ENCODE assay signal across 29 mouse cellular contexts in the genomic region with DNA sequence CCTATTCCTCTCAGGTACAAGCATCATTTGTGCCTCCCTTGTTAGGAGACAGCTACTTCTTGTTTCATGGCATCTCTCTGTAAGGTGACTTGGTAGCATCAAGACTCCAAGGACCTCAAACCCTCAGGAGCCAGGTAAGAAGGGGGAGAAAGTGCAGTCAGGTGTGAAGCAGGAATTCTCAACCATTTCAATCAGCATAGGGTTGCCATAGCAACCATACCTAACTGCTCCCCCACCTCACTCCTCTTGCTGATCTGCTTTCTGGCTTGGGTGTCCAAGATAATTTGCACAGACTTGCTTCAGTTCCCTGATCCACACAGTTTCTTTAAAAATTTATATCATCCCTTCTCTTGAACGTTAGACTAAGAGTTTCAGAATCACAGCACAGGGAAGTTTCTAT.
DNase-seq lines count a peak whose midpoint lies in the region; ATAC-seq and TF ChIP-seq lines count a peak whose summit lies in the region.
"Had no signal": no experiment of that assay in that cellular context is flagged by ENCODE, and none has a peak within 500 bp of the region (broad histone marks: within the 10 kb centered on the region; RNA-seq: fewer than 3 reads in every experiment).

No protein-coding gene starts in this region.

- no peaks in the 10 kb centered on the region for H3K27me3 ChIP-seq in forebrain, embryonic 14.5 days (replicated peaks; ENCODE audit: control insufficient read depth, insufficient read depth, low read length)
- no peaks in the 10 kb centered on the region for H3K27me3 ChIP-seq in forebrain, postnatal 0 days (ENCODE audit: insufficient read depth, low read length)
- no peaks in the 10 kb centered on the region for H3K27me3 ChIP-seq in hindbrain, embryonic 16.5 days (replicated peaks; ENCODE audit: control insufficient read depth, insufficient read depth, low read length)
- H3K27me3 ChIP-seq in hindbrain, embryonic 12.5 days: peaks cover 6% of the 10 kb centered on the region; the same call in 1 of the 2 replicates
- no peaks in the 10 kb centered on the region for H3K27me3 ChIP-seq in midbrain, embryonic 14.5 days (ENCODE audit: control insufficient read depth, insufficient read depth, low read length)
- no peaks in the 10 kb centered on the region for H3K27me3 ChIP-seq in midbrain, embryonic 15.5 days (replicated peaks)
- H3K27me3 ChIP-seq: embryonic facial prominence, embryonic 13.5 days; heart, embryonic 13.5 days; hindbrain, embryonic 15.5 days had no signal

- H3K9me3 ChIP-seq in forebrain, embryonic 14.5 days (replicated peaks; ENCODE audit: control insufficient read depth, low read length): no peaks in the 10 kb centered on the region
- H3K9me3 ChIP-seq in forebrain, postnatal 0 days (ENCODE audit: low read length): no peaks in the 10 kb centered on the region
- H3K9me3 ChIP-seq in hindbrain, embryonic 16.5 days (ENCODE audit: control insufficient read depth, low read length): no peaks in the 10 kb centered on the region
- H3K9me3 ChIP-seq in hindbrain, embryonic 12.5 days (replicated peaks): no peaks in the 10 kb centered on the region
- H3K9me3 ChIP-seq in midbrain, embryonic 14.5 days (ENCODE audit: control insufficient read depth, low read length): no peaks in the 10 kb centered on the region
- no peaks in the 10 kb centered on the region for H3K9me3 ChIP-seq in midbrain, embryonic 15.5 days
- H3K9me3 ChIP-seq: embryonic facial prominence, embryonic 10.5 days; embryonic facial prominence, embryonic 13.5 days; forebrain, embryonic 12.5 days; heart, embryonic 10.5 days; heart, embryonic 13.5 days; hindbrain, embryonic 15.5 days had no signal

- TF ChIP-seq CTCF in forebrain, postnatal 0 days (IDR thresholded peaks at IDR 0.05; ENCODE audit: low read depth): no peak

- peak; percentile 23 for DNase-seq in forebrain, embryonic 14.5 days (ENCODE audit: low spot score)
- DNase-seq in forebrain, postnatal 0 days: no peak
- peak; percentile 65 for DNase-seq in midbrain, embryonic 14.5 days
- DNase-seq in cerebellum, postnatal 36 days: no peak
- DNase-seq: adrenal gland, adult 8-10 months; adrenal gland, postnatal 25 days; cerebellum, adult 2 months; cerebellum, adult 9-11 months; cerebellum, postnatal 25 days; embryo, embryonic 11 days; gastrocnemius, adult 2 months; gastrocnemius, postnatal 14 days; heart, adult 2 months; heart, postnatal 14 days; heart, postnatal 4 days had no signal

- H3K4me1 ChIP-seq in forebrain, embryonic 14.5 days (ENCODE audit: control insufficient read depth, insufficient read depth, low read length): peaks cover 15% of the 10 kb centered on the region
- H3K4me1 ChIP-seq in forebrain, postnatal 0 days (ENCODE audit: insufficient read depth): peaks cover 4% of the 10 kb centered on the region
- peaks cover 11% of the 10 kb centered on the region for H3K4me1 ChIP-seq in hindbrain, embryonic 16.5 days (ENCODE audit: control insufficient read depth, insufficient read depth, low read depth, low read length)
- peaks cover 13% of the 10 kb centered on the region for H3K4me1 ChIP-seq in hindbrain, embryonic 12.5 days
- H3K4me1 ChIP-seq in midbrain, embryonic 14.5 days (ENCODE audit: control insufficient read depth, insufficient read depth, low read length): peaks cover 16% of the 10 kb centered on the region
- peaks cover 18% of the 10 kb centered on the region for H3K4me1 ChIP-seq in midbrain, embryonic 15.5 days

- no peaks in the 10 kb centered on the region for H3K36me3 ChIP-seq in forebrain, embryonic 14.5 days (ENCODE audit: control insufficient read depth, insufficient read depth, low read length)
- no peaks in the 10 kb centered on the region for H3K36me3 ChIP-seq in forebrain, postnatal 0 days (ENCODE audit: insufficient read depth)
- H3K36me3 ChIP-seq in hindbrain, embryonic 16.5 days (ENCODE audit: control insufficient read depth, insufficient read depth, low read length): no peaks in the 10 kb centered on the region
- H3K36me3 ChIP-seq in hindbrain, embryonic 12.5 days: no peaks in the 10 kb centered on the region
- H3K36me3 ChIP-seq in midbrain, embryonic 14.5 days (ENCODE audit: control insufficient read depth, insufficient read depth, low read length): no peaks in the 10 kb centered on the region
- H3K36me3 ChIP-seq in midbrain, embryonic 15.5 days (replicated peaks): no peaks in the 10 kb centered on the region
- H3K36me3 ChIP-seq: embryonic facial prominence, embryonic 10.5 days; embryonic facial prominence, embryonic 13.5 days; forebrain, embryonic 12.5 days; heart, embryonic 10.5 days; heart, embryonic 13.5 days; hindbrain, embryonic 15.5 days had no signal

- H3K4me3 ChIP-seq in forebrain, embryonic 14.5 days (ENCODE audit: low read depth, low read length): no peak overlapping the region
- H3K4me3 ChIP-seq in forebrain, postnatal 0 days (ENCODE audit: low read depth, low read length): no peak overlapping the region
- no peak overlapping the region for H3K4me3 ChIP-seq in hindbrain, embryonic 16.5 days (ENCODE audit: low read length)
- no peak overlapping the region for H3K4me3 ChIP-seq in hindbrain, embryonic 12.5 days
- no peak overlapping the region for H3K4me3 ChIP-seq in midbrain, embryonic 14.5 days (replicated peaks; ENCODE audit: low read depth, low read length)
- no peak overlapping the region for H3K4me3 ChIP-seq in midbrain, embryonic 15.5 days
- H3K4me3 ChIP-seq: embryonic facial prominence, embryonic 10.5 days; embryonic facial prominence, embryonic 13.5 days; erythroblast, embryonic 14.5 days; forebrain, embryonic 12.5 days; gastrocnemius, adult 2 months; heart, adult 2 months; heart, embryonic 10.5 days; heart, embryonic 13.5 days; hindbrain, embryonic 15.5 days had no signal

- no peak overlapping the region for H3K9ac ChIP-seq in forebrain, embryonic 14.5 days (ENCODE audit: low read length)
- no peak overlapping the region for H3K9ac ChIP-seq in forebrain, postnatal 0 days
- H3K9ac ChIP-seq in hindbrain, embryonic 16.5 days (ENCODE audit: low read depth, low read length): no peak overlapping the region
- no peak overlapping the region for H3K9ac ChIP-seq in hindbrain, embryonic 12.5 days
- H3K9ac ChIP-seq in midbrain, embryonic 14.5 days (replicated peaks; ENCODE audit: low read length): no peak overlapping the region
- no peak overlapping the region for H3K9ac ChIP-seq in midbrain, embryonic 15.5 days
- H3K9ac ChIP-seq: embryonic facial prominence, embryonic 13.5 days; forebrain, embryonic 12.5 days; heart, embryonic 13.5 days; hindbrain, embryonic 15.5 days had no signal

- 61% methylated on average over 1 of the region's 1 CpGs for WGBS in forebrain, embryonic 14.5 days
- 37% methylated on average over 1 of the region's 1 CpGs for WGBS in forebrain, postnatal 0 days
- 43% methylated on average over 1 of the region's 1 CpGs for WGBS in hindbrain, embryonic 16.5 days
- 65% methylated on average over 1 of the region's 1 CpGs for WGBS in hindbrain, embryonic 12.5 days
- WGBS in midbrain, embryonic 14.5 days: 33% methylated on average over 1 of the region's 1 CpGs
- WGBS in midbrain, embryonic 15.5 days: 43% methylated on average over 1 of the region's 1 CpGs

- H3K4me2 ChIP-seq in forebrain, embryonic 14.5 days (ENCODE audit: low read length): no peak overlapping the region
- no peak overlapping the region for H3K4me2 ChIP-seq in forebrain, postnatal 0 days (ENCODE audit: low read depth)
- H3K4me2 ChIP-seq in hindbrain, embryonic 16.5 days (ENCODE audit: low read length): no peak overlapping the region
- H3K4me2 ChIP-seq in hindbrain, embryonic 12.5 days (replicated peaks): no peak overlapping the region
- H3K4me2 ChIP-seq in midbrain, embryonic 14.5 days (ENCODE audit: low read length): no peak overlapping the region
- no peak overlapping the region for H3K4me2 ChIP-seq in midbrain, embryonic 15.5 days
- H3K4me2 ChIP-seq: embryonic facial prominence, embryonic 13.5 days; forebrain, embryonic 12.5 days; heart, embryonic 13.5 days; hindbrain, embryonic 15.5 days had no signal

- ATAC-seq in forebrain, embryonic 14.5 days: no peak
- no peak for ATAC-seq in forebrain, postnatal 0 days
- ATAC-seq in hindbrain, embryonic 16.5 days: no peak
- ATAC-seq in hindbrain, embryonic 12.5 days (ENCODE audit: low FRiP score): no peak
- ATAC-seq in midbrain, embryonic 14.5 days (ENCODE audit: low FRiP score, low TSS enrichment): no peak
- ATAC-seq in midbrain, embryonic 15.5 days (replicated peaks): no peak; the same call in 1 of the 2 replicates
- ATAC-seq: activated CD4-positive, CD25-positive, alpha-beta regulatory T cell, adult 4 months; forebrain, embryonic 16.5 days; inflammation-experienced regulatory T-cells, adult 6 months; intestine, embryonic 16.5 days had no signal

- no peak overlapping the region for H3K27ac ChIP-seq in forebrain, embryonic 14.5 days (ENCODE audit: low read depth, low read length)
- no peak overlapping the region for H3K27ac ChIP-seq in forebrain, postnatal 0 days (ENCODE audit: low read depth, low read length)
- 0 out of 2 replicates have a peak overlapping the region, but pooled peaks have one; percentile 23 for H3K27ac ChIP-seq in hindbrain, embryonic 16.5 days (ENCODE audit: low read depth, low read length)
- no peak overlapping the region for H3K27ac ChIP-seq in hindbrain, embryonic 12.5 days
- H3K27ac ChIP-seq in midbrain, embryonic 14.5 days (replicated peaks; ENCODE audit: low read depth, low read length): no peak overlapping the region; the same call in 1 of the 2 replicates
- H3K27ac ChIP-seq in midbrain, embryonic 15.5 days: no peak overlapping the region
- H3K27ac ChIP-seq: embryonic facial prominence, embryonic 10.5 days; embryonic facial prominence, embryonic 13.5 days; forebrain, embryonic 12.5 days; gastrocnemius, adult 2 months; heart, adult 2 months; heart, embryonic 10.5 days; heart, embryonic 13.5 days; hindbrain, embryonic 15.5 days had no signal

Comparison
In these comparisons a context has a peak if more than half of its experiments do, and no peak if none do; other contexts are left out.
1. DNase-seq: peak in forebrain, embryonic 14.5 days (single experiment) and midbrain, embryonic 14.5 days (single experiment); none in forebrain, postnatal 0 days (single experiment) and cerebellum, postnatal 36 days (0 of 2).